Mouse (Mus musculus) brain, embryonic 18.5 days (tissue): Measurements from ENCODE around the gene Bhmt2.

ENCODE experiments used
- DNase-seq: peaks from one replicate; pipeline ENCODE4 v3.0.0-alpha.2; 2012; ENCODE audit warnings: low read depth, low spot score

Gene Bhmt2

GRCm38 (mm10) chr13:93674131-93674561 lies at the start of gene Bhmt2, which contains the start of gene Dmgdh:
Gene Bhmt2, minus strand, starts transcription at chr13:93674302.
Gene Dmgdh, plus strand, starts transcription at chr13:93674433.
- DNase-seq, result no peak

DNA sequence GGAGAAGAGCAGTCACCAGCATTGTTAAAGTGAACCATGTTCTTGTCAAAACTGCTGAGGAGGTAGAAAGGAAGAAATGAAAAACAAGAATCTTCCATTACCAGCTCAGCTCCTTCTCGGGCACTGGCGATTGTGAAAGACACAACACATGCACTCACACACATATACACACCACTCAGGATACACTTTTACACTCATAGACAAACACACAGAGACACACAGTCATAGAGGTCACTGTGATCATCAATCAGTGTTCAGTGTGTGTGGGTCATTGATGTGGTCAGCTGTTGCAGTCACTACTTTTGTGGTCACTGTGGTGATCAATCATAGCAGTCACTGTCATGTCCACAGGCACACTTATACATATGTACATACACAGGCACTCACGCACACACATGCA lies 49.4 kb upstream of the Bhmt2 start:
- DNase-seq, result no peak

DNA sequence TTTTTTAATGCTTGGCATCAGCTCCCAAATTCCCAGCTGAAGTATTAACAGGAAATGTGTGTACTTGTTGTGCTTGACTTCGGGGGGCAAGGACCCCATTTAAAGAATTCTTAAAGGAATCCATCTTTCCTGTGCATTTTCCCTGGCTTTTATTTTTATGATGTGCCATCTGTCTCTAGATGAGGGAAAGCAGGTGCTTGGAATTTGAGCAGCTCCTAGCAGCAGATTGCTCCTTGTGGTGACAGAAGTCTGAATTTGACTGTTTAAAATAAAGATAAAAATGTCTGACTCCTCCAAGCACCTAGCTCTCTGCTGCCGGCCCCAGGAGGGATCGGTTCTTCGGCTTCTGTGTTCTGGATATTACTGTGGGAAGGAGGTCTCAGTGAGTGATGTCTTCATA lies 47.8 kb upstream of the Bhmt2 start:
- peak; percentile 28 for DNase-seq

- DNase-seq, result peak; percentile 51
Measured at GRCm38 (mm10) chr13:93718948-93719347, 44.8 kb upstream of the Bhmt2 start.

DNA sequence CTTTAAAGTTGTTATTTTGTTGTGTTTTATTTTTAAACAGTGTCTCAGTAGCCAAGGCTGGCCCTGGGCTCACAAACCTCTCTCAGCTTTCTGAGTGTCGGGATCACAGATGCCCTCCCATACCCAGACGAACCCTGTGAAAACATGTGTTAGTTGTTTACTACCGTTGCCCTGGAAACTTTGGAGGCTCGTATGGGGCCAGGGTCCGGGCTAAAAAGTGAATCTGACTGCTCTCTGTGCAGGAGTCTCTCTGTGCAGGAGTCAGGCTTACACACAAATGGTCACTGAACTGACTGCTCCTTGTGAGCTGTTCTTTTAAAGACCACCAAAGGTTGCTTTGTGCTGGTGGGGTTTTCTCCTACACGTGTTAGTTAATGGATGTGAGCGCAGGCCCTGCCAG lies 43.0 kb upstream of the Bhmt2 start:
- DNase-seq, result no peak

- no peak for DNase-seq
Measured at GRCm38 (mm10) chr13:93713826-93714225, 39.7 kb upstream of the Bhmt2 start.

DNA sequence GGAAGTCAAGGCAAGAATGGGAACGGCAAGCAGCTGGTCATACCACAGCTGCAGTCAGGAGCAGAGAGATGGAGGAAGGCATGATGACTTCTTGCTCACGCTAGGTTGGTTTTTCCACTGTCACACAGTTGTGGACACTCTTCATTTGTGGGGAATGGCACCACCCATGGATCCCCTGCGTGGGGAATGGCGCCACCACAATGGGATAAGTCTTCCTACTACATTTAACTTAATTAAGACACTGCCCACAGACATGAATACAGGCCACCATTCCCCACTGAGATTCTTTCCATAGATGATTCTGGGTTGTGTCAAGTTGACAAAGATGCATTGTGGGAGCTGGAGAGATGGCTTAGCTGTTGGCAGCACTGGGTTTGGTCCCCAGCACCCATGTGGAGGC lies 38.3 kb upstream of the Bhmt2 start:
- no peak for DNase-seq

- DNase-seq, result no peak
Measured at GRCm38 (mm10) chr13:93711226-93711625, 37.1 kb upstream of the Bhmt2 start.

DNA sequence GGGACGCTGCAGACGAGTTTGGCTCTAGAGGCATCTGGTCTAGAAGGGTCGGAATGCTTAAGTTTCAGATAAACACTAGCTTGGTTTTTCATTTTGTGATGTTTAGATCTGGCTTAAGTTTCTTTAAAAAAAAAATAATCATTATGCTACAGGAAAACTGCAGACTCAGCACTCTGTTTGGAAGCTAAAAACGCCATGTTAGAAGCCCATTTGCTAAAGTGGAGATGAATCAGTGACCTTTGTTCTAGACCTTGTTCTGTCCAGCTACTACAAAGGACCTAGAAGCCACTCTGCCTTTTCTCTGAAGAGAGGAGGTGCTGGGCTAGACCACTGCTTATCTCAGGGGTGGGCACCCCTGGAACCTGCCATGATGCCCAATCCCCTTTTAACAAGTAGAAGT lies 36.2 kb upstream of the Bhmt2 start:
- no peak for DNase-seq

DNA sequence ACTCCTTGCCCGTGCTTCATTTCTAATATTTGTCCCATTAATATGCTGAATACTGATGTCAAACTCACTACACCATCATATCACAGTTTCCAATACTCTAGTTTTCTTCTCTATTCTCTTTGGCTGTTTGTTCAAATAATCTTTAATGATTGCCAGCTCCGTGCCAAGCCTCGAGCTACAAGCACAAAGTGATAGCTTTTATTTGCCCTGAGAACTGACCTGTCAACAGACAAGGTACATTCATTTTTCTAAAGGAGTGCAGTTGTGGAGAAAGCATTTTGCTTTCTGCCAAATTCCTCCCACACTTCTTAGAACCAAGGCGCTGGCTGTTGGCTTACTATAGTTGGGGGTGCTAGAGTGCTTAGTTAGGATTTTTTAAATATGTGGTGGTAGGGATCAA lies 33.2 kb upstream of the Bhmt2 start:
- DNase-seq, result no peak

DNA sequence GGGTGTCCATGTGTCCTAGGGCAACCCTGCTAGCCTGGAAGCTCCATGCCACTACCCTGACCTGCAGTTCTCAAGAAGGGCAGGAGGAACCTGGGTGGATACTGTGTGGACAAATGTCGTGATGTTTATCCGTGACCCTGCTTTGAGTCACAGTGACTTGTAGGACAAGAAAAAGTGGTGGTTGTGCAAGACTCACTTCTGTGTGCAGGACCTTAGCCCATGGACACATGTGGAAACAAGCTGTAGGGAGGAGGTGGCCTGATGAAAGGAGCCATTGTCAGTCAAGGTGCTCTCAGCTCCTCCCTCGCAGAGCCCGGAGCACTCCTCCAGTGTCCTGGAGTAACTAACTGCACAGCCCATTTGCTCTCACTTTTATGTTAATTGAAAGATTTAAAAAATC lies 31.6 kb upstream of the Bhmt2 start:
- no peak for DNase-seq

DNA sequence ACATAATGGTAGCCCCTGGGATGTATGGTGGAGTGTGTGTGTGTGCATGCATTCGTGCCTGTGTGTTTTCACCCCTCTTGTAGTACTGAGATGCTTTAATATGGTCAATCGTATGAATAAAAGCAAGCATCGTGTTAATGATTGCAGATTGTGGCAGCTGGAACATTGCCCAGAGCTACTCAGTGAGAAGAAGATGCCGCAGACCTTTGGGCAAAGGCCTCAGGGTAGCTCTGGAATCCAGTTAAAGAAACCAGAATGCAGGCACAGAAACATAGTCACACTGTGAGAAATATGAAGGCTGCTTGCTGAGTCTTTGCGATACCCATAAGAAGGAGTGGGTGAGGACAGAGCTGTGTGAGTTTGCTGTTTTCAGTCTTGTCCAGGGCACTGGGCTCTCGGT lies 24.8 kb upstream of the Bhmt2 start:
- DNase-seq, result no peak

- no peak for DNase-seq
Measured at GRCm38 (mm10) chr13:93690821-93691220, 16.7 kb upstream of the Bhmt2 start.

GRCm38 (mm10) chr13:93689566-93689965 lies 15.5 kb upstream of the Bhmt2 start:
- DNase-seq, result no peak

- no peak for DNase-seq
Measured at GRCm38 (mm10) chr13:93687321-93687720, 13.2 kb upstream of the Bhmt2 start.

GRCm38 (mm10) chr13:93685226-93685625 lies 11.1 kb upstream of the Bhmt2 start:
- DNase-seq, result no peak

- DNase-seq, result no peak
Measured at GRCm38 (mm10) chr13:93683336-93683735, 9.2 kb upstream of the Bhmt2 start.

DNA sequence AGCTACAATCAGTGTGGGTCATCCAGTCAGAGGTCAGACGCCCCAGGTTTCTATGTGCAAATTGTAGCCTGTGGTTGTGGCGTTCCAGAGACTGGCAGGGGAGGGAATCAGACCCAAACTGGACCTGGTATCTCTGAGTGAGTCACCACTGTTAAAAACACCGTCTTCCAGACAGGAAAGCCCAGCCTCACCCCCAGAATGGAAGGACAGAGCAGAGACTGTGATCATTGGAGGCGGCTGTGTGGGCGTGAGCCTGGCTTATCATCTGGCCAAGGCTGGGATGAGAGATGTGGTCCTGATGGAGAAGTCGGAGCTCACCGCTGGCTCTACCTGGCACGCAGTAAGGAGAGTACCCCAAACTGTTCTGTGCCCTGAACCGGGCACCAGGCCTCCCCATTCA lies 2.8 kb upstream of the Bhmt2 start:
- DNase-seq, result no peak

GRCm38 (mm10) chr13:93673296-93673695 lies 806 bp downstream of the Bhmt2 start:
- no peak for DNase-seq

GRCm38 (mm10) chr13:93672371-93672770 lies 1.7 kb downstream of the Bhmt2 start:
- no peak for DNase-seq

GRCm38 (mm10) chr13:93667586-93667985 lies 6.5 kb downstream of the Bhmt2 start:
- DNase-seq, result no peak

GRCm38 (mm10) chr13:93657941-93658340 lies 16.2 kb downstream of the Bhmt2 start:
- DNase-seq, result no peak

DNA sequence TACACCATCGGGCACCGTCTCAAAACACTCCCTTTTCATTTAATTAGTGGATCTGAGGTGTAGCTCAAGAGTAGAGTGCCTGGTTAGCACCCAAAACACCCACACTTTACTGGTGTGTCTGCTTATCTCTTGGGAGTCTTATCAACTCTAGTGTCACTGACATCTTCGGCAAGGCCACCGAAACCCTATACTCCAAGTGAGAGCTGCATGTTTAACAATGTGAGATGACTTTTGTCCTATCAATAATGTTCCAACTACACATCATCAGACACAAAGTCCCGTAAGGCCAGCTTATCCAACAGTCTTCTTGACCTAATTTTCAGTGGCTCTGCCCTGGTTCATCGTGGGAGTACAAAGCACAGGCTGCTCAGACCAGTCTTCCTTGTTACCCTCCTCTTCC lies 20.7 kb downstream of the Bhmt2 start:
- DNase-seq, result no peak

DNA sequence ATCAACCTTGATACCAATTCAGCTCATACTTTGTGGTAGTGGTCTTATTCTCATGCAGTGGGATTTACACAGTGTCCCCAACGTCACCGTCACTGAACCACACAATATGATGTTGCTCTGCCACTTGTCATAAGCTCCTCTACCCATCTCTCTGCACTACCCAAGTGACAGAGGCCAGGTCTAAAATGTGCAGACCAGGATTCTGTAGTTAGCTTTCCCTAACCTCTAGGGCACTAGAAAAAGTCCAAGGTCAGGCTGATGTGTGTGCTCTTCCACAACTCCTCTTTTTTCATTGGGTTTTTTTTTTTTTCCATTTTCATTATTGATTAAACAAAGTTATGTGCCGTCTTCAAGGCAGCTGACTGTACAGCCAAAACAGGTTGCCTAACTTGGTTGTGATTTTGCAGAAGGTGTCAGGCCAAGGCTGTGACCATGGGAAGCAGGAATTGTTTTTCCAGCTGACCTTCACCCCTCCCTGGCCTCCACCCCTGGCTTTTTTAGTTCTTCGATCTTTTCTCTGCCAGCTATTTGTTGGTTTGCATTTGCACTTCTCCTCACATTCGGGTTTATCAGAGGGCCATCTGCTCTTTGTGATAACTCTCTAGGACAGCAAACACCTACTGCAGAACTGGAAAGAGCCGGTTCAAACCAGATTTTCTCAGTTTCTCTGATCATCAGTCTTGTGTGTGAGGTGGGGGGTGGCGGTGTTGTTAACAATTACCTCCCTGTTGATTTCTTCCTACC lies 25.5 kb downstream of the Bhmt2 start:
- no peak for DNase-seq
